Mouse (Mus musculus) cerebellum, adult 9-10 months (tissue): ENCODE measurements around the gene Cdkal1.

Experiments
- DNase-seq: peaks from one replicate; pipeline ENCODE4 v3.0.0; 2022

The Cdkal1 gene

GRCm38 (mm10) chr13:29482147-29482863, 373.2 kb downstream of the Cdkal1 start:
- DNase-seq, result no peak

DNA sequence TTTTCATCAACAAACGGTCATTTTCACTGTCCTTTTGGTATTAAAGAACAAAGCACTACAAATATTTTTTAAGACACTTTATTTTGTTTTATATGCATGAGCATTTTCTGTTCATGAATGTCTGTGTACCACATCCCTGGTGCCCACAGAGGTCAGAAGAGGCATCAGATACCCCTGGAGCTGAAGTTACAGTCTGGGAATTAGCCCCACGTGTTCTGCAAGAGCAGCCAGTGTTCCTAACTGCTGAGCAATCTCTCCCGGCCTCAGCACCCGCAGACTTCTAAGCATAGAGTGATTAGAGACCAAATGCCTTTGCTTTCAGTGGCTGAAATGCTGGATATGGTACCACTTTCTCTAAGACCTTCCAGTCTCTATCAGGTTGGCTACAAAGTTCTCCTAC, 379.1 kb downstream of the Cdkal1 start:
- no peak for DNase-seq

DNA sequence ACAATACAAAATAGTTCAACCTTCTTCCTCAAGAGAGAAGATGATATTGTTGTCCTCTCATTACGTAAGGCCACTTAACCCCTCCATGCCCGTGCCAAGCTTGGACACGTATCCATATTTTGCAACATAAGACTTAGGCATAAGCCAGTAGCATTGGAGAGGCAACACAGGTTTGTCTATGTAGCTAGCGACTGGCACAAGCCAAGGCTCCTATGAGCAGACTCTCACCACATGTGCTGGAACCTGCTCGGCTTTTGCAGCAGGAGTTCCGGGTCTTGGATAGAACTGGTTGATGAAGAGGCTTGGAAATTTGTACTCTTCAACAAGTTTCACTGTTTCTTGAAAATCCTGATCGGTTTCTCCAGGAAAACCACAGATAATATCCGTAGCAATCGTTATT, 381.2 kb downstream of the Cdkal1 start:
- DNase-seq, result peak; percentile 20

- DNase-seq, result peak; percentile 32
Observed at GRCm38 (mm10) chr13:29473779-29474178, 381.7 kb downstream of the Cdkal1 start.

- DNase-seq, result no peak
Observed at GRCm38 (mm10) chr13:29462271-29462670, 393.2 kb downstream of the Cdkal1 start.

GRCm38 (mm10) chr13:29460741-29461140, 394.7 kb downstream of the Cdkal1 start:
- no peak for DNase-seq

- no peak for DNase-seq
Observed at GRCm38 (mm10) chr13:29458385-29458784, 397.1 kb downstream of the Cdkal1 start.

GRCm38 (mm10) chr13:29437067-29437466, 418.4 kb downstream of the Cdkal1 start:
- DNase-seq, result no peak

DNA sequence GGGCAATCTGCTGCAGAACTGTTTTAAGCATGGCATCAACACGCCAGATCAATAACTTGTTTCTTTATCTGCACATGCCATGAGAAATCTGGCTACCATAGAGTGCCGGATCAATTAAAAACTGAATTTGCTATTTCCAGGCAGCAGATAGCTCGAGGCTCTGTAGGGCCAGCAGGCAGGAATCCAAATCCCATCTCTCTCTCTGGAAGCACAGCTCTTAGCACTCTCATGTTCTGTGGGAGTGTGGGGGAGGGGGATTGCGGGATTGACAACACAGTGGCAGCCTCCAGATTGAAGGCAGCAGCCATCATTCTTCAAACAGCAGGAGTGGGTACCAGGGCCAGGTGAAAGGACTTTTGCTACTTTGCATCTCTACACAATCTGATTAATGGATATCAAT, 420.7 kb downstream of the Cdkal1 start:
- DNase-seq, result no peak

DNA sequence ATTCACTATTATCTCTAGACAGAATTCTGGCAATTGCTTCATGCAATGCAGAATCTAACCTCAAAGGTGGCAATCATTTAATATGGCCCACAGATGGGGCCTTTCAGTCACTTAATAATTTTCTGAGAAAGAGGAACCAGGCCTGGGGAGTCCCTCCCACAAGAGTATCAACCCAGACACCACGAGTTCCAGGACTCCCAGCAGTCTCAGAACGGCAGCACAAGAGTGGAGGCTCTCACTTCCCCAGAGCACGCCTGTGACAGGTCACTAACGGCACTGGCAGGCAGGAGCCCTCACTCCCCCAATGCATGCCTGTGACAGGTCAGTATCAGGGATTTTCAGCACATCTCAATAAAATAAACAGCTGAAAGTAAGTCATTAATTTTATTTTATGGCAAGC, 424.6 kb downstream of the Cdkal1 start:
- no peak for DNase-seq

DNA sequence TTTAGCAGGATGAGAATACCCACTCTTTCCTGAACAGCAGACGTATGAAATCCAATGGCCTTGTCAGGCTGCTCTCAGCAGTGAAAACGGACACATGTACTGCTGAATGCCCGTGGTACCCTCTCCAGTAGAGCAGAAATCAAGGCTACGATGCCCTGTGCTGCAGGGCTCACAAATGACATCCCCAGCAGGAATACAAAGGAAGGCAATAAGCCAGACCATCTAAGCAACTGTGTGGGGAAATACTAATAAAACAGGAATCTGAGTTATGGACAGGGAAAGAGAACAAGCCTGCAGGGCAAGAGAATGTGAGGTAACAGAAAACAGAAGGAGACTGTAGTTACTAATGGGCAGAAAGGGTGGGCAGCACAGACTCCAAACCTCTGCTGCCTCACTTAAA, 425.6 kb downstream of the Cdkal1 start:
- no peak for DNase-seq

GRCm38 (mm10) chr13:29429196-29429595, 426.3 kb downstream of the Cdkal1 start:
- DNase-seq, result no peak

GRCm38 (mm10) chr13:29416450-29417136, 438.9 kb downstream of the Cdkal1 start:
- DNase-seq, result no peak

GRCm38 (mm10) chr13:29415967-29416366, 439.5 kb downstream of the Cdkal1 start:
- DNase-seq, result no peak

DNA sequence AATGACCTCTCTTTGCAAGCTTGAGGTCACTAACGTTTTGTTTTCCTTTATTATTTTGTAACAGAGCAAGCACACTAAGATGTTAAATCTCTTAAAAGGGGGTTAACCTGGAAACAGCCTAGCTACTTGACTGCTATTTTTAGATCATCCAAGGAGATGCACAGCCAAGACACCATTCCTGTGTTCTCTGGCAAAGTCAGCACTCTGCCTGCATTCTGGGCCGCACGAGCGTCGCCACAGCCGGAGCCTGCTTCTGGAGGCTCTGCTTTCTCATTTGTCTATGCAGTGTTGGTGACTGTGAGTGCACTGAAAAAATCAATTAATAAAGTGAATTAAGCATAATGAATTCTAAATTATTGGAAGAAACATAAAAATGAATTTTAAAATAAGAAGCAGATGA, 440.6 kb downstream of the Cdkal1 start:
- peak; percentile 13 for DNase-seq

GRCm38 (mm10) chr13:29414470-29414869, 441.0 kb downstream of the Cdkal1 start:
- no peak for DNase-seq

GRCm38 (mm10) chr13:29411176-29411575, 444.3 kb downstream of the Cdkal1 start:
- DNase-seq, result no peak

- no peak for DNase-seq
Observed at GRCm38 (mm10) chr13:29407619-29408018, 447.9 kb downstream of the Cdkal1 start.

DNA sequence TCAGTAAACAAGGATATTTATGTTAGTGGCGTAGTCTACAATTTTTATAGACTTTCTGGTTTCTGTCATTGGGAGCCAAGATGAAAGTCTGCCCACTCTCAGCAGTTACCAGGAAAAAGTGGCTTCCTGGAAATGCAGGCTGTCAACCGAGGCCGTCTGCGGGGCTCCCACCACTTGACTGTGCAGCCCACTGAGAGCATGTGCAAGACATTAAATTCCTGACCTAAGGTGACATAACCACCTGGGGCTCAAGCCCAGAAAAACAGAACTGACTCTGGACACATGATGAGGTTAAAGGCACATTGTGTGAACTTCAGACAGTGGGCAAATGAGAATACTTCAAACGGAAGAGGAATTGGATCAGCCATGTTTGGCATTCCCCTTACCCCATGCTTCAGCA, 450.2 kb downstream of the Cdkal1 start:
- no peak for DNase-seq

- DNase-seq, result no peak
Observed at GRCm38 (mm10) chr13:29403217-29403616, 452.3 kb downstream of the Cdkal1 start.

- DNase-seq, result no peak
Observed at GRCm38 (mm10) chr13:29402526-29403040, 452.9 kb downstream of the Cdkal1 start.

DNA sequence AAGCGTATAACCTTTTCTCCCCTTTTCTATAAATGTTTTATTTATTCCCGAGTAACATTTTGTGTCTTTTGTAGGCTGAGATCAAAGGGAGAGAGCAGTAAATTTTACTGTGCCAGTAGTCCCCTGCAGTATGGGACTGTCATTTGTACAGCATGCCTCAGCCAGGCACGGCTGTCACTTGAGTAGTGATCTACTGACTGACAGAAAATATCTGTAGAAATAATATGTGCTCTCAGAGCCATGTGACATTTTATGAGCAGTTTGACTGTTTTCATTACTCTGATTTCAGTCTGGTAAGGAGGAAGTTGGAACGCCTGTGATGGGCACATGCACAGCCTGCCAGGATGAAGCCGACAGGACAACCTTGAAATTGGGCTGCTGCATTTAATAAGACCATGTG, 455.6 kb downstream of the Cdkal1 start:
- no peak for DNase-seq

DNA sequence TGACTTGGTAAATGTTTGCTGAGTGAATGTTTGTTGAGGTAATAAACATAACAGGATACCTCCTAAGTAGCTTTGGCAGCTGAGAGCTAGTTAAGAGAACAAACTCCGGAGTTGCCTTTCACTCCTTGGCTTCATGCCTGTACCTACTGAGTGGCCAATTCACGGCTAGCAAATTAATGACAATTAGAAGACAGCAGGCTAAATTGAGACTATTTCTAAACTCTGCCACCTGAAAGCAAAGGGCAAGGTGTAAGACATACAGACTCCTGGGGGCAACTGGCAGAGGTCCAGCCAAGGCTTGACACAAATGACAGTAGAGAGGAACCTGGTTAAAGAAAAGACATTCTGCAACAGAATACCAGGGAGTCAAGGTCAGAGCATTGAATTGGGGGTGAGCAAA, 457.0 kb downstream of the Cdkal1 start:
- DNase-seq, result peak; percentile 19

DNA sequence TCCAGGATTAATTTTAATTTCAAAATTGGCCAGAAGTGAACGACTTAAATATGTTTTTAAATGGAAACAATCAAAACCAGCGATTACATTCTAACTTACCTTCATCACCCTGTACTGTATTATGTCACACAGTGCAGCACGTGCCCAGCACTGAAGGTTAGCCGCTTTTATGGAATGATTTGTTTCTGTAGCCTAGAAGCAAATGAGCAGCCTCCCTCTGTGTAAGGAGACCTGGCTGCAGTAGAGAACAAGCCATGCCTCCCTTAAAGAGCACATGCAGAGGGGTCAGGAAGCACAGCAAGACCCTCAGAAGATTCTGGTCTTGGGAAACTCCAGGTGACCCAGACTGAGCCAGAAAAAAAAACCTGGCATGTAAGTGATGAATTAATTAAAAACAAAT, 459.8 kb downstream of the Cdkal1 start:
- DNase-seq, result no peak
